Mouse (Mus musculus): ENCODE results near the gene Tas2r140. TPM values are rescaled to one million over a fixed set of nuclear protein-coding genes. Genes with fewer than 3 reads are reported as not detected.

Tas2r140 gene
- not detected in 2 replicates for polyA plus RNA-seq (2016; fragmentation: Nextera tagmentation; extraction: Ambion mirVana)

DNA sequence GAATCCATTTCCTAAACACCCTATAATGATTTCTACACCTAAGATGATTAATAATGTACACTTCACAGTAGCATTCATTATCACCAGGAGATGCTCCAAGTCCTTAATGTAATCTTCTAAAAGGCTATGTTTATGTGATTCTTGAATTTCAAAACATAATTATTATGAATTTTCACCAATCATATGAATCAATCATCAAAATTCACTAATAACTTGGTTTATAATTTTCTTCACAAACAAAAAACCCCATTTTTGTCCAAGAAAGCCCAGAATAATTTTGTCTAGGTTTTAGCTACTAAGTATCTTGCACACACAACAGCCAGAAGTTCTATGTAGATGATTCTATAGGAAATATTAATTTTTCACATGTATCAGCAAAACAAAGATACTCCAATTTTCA, at the start of gene Tas2r140:
Gene Tas2r140 (minus strand): TSS at position 101 of the 400 bp plus-strand sequence.
- DNase-seq (ENCODE audit: low spot score), result no peak
- Histone ChIP-seq H3K27me3 (ENCODE audit: low read depth, poor library complexity, severe bottlenecking) (no peaks in the 10 kb centered on the region), H3K27ac (replicated peaks) (no peak within 1 kb of the TSS)

DNA sequence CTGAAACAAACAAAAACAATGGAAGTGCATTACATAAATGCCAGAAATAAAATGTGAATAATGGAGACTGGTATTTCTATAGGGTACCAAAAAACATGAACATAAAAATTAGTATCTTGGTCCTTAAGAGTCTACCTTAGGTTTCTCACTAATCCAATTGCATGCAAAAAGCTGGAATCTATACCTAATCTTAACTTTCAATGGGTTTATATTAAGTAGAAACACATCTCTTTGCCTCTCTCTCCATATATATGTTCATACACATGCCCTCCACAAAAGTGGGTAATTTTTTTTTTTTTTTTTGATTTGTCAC, 48.9 kb upstream of the Tas2r140 start, which contains the start of gene Smim10l1:
Gene Smim10l1 (plus strand): TSS at position 301 of the 313 bp plus-strand sequence.
- H3K27ac ChIP-seq (replicated peaks), result peak within 1 kb of the TSS; percentile 99

More for the DNA sequence above, at the start of gene Tas2r140:
- Histone ChIP-seq H3K36me3 (no peaks in the 10 kb centered on the region), H3K4me1 (no peaks in the 10 kb centered on the region), H3K9me3 (replicated peaks) (no peaks in the 10 kb centered on the region), H3K4me3 (no peak within 1 kb of the TSS)

DNA sequence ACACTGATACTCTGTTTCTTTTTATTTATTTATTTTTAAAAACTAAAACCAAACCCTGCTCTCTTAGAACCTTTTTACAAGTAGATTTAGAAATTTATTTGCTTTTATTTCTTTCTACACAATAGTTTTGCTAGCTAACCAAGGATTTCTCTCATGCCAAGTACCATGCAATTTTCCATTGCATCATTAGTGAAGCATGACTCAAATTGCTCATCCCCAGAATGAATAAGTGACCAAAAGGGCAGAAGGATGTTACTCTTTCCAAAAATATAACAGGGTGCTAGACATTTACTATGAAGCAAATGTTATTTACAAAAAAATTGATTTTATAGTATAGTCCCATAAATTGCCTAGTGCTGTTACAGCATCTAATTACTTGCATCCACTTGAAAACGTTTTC, 46.8 kb upstream of the Tas2r140 start:
- H3K27ac ChIP-seq (replicated peaks), result no peak overlapping the region
- H3K9me3 ChIP-seq (replicated peaks), result no peaks in the 10 kb centered on the region
- H3K36me3 ChIP-seq, result peaks cover 2% of the 10 kb centered on the region; the same call in 1 of the 2 replicates
- 63% methylated on average over 1 of the region's 1 CpGs for WGBS
- H3K27me3 ChIP-seq (ENCODE audit: low read depth, poor library complexity, severe bottlenecking), result no peaks in the 10 kb centered on the region
- no peak for DNase-seq (ENCODE audit: low spot score)
- no peak overlapping the region for H3K4me3 ChIP-seq
- 0 out of 2 replicates have a peak, but pooled peaks cover 9% of the 10 kb centered on the region for H3K4me1 ChIP-seq

More for the DNA sequence above, 48.9 kb upstream of the Tas2r140 start, which contains the start of gene Smim10l1:
- Histone ChIP-seq H3K36me3 (peaks cover 20% of the 10 kb centered on the region), H3K27me3 (ENCODE audit: low read depth, poor library complexity, severe bottlenecking) (no peaks in the 10 kb centered on the region), H3K4me1 (0 out of 2 replicates have a peak, but pooled peaks cover 9% of the 10 kb centered on the region), H3K4me3 (peak within 1 kb of the TSS; percentile 83), H3K9me3 (replicated peaks) (no peaks in the 10 kb centered on the region)
- DNase-seq (ENCODE audit: low spot score), result no peak

DNA sequence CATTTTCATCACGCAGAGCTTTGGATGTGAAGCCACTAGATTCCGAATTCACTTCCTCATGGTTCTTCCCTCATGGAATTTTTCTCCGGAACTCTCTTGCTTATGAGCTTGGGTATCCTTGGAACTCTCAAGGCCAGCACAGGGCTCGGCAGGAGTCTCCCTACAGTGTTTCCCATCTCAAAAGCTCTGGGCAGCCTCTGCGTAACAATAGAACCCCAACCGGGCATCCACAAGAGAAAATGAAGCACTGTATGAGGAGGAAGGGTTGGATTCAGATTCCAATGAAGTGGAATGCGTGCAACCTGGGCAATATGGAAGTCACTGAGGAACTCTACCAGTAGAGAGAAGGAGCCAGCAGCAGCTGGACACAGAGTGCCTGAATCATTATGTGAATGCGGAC, 36.6 kb upstream of the Tas2r140 start:
- 73% methylated on average over 8 of the region's 8 CpGs for WGBS
- Histone ChIP-seq H3K9me3 (replicated peaks) (no peaks in the 10 kb centered on the region), H3K27me3 (ENCODE audit: low read depth, poor library complexity, severe bottlenecking) (no peaks in the 10 kb centered on the region), H3K4me3 (no peak overlapping the region), H3K36me3 (no peaks in the 10 kb centered on the region), H3K4me1 (no peaks in the 10 kb centered on the region), H3K27ac (replicated peaks) (no peak overlapping the region)
- DNase-seq (ENCODE audit: low spot score), result no peak

DNA sequence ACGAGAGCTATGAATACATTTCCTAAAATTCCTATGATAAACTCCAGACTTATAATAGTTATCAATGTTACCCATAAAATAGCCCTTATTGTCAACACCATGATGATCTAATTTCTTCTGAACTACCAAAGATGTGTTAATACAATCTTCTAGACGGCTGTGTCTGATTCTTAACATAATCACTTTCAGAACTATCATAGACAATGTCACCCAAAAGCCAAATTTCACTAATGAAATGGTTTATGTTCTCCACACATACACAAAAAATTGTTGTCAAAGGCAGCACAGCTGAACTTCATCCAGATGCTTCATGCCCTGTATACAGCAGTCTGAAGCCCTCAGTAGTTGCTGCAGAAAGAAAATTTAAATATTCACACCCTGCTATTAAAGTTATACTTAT, 18.6 kb downstream of the Tas2r140 start, which contains the start of gene Tas2r103:
Gene Tas2r103 (minus strand): TSS at position 101 of the 400 bp plus-strand sequence.
- Histone ChIP-seq H3K9me3 (replicated peaks) (no peaks in the 10 kb centered on the region), H3K36me3 (no peaks in the 10 kb centered on the region), H3K4me1 (no peaks in the 10 kb centered on the region), H3K27me3 (ENCODE audit: low read depth, poor library complexity, severe bottlenecking) (no peaks in the 10 kb centered on the region), H3K4me3 (no peak within 1 kb of the TSS), H3K27ac (replicated peaks) (no peak within 1 kb of the TSS)
- no peak for DNase-seq (ENCODE audit: low spot score)
- 81% methylated on average over 2 of the region's 2 CpGs for WGBS

Other genes starting within 250 kb of the Tas2r140 start
- not detected in 2 replicates for gene Tas2r123, start 208.7 kb downstream of the Tas2r140 start, polyA plus RNA-seq (2016; fragmentation: Nextera tagmentation; extraction: Ambion mirVana)
- not detected in 2 replicates for gene Tas2r116, start 200.4 kb downstream of the Tas2r140 start, polyA plus RNA-seq (2016; fragmentation: Nextera tagmentation; extraction: Ambion mirVana)
- gene Tas2r110, start 187.8 kb downstream of the Tas2r140 start, polyA plus RNA-seq (2016; fragmentation: Nextera tagmentation; extraction: Ambion mirVana), result not detected in 2 replicates
- gene Tas2r113, start 162.8 kb downstream of the Tas2r140 start, polyA plus RNA-seq (2016; fragmentation: Nextera tagmentation; extraction: Ambion mirVana), result not detected in 2 replicates
- gene Tas2r125, start 146.2 kb downstream of the Tas2r140 start, polyA plus RNA-seq (2016; fragmentation: Nextera tagmentation; extraction: Ambion mirVana), result not detected in 2 replicates
- not detected in 2 replicates for gene Tas2r129, start 104.7 kb downstream of the Tas2r140 start, polyA plus RNA-seq (2016; fragmentation: Nextera tagmentation; extraction: Ambion mirVana)
- gene Tas2r131, start 97.9 kb downstream of the Tas2r140 start, polyA plus RNA-seq (2016; fragmentation: Nextera tagmentation; extraction: Ambion mirVana), result not detected in 2 replicates
- not detected in 2 replicates for gene Tas2r109, start 74.9 kb downstream of the Tas2r140 start, polyA plus RNA-seq (2016; fragmentation: Nextera tagmentation; extraction: Ambion mirVana)
- not detected in 2 replicates for gene Tas2r103, start 18.7 kb downstream of the Tas2r140 start, polyA plus RNA-seq (2016; fragmentation: Nextera tagmentation; extraction: Ambion mirVana)
- gene Smim10l1, start 49.1 kb upstream of the Tas2r140 start, polyA plus RNA-seq (2016; fragmentation: Nextera tagmentation; extraction: Ambion mirVana), result 71.8 and 84.5 TPM in 2 replicates
- not detected in 2 replicates for gene 5530400C23Rik, start 236.4 kb upstream of the Tas2r140 start, polyA plus RNA-seq (2016; fragmentation: Nextera tagmentation; extraction: Ambion mirVana)

All from midbrain, embryonic 10.5 days (tissue).